Mouse (Mus musculus): Measurements from ENCODE around the gene Nkd1.

DNA sequence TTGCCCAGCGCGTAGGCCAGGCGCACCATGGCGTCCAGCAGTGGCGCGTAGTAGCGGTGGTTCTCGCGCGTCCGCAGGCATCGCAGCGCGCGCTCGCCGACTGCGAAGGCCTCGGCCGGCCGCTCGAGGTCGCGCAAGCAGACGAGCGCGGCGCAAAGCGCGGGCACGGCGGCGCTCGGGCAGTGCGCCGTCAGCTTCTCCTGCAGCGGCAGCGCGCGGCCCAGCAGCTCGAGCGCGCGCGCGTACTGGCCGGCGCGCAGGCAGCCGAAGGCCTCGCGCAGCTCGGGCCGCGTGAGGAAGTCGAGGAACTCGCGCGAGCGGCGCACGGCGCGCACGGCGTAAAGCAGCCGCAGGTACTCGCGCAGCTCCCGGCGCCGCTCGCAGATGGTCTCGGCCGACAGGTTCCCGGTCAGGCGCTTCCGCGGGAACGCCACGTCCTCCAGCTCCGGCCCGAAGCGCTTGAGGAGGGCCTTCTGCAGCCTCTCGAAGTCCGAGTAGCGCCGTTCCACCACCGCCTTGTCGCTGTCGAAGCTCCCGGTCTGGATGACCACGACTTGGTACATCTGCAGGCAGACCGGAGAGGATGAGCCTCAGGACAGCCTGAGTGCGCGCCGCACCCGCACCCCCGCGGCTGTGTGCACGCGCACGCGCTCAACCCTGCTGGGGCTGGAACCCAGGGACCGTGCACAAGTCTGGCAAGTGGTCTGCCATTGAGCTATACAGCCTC, 106.3 kb downstream of the Nkd1 start:
- TF ChIP-seq POLR2A (IDR thresholded peaks at IDR 0.05; ENCODE audit: control insufficient read depth, extremely low read depth, insufficient read depth, low read length, poor library complexity) (no peak), CTCF (IDR thresholded peaks at IDR 0.05; ENCODE audit: borderline replicate concordance, control insufficient read depth, extremely low read depth, insufficient read depth, low read length, poor library complexity) (no peak)
